Mouse (Mus musculus) embryonic facial prominence, embryonic 12.5 days (tissue): Measurements from ENCODE around the gene Rps3. TPM values are rescaled to one million over a fixed set of nuclear protein-coding genes. Genes with fewer than 3 reads are reported as not detected.
A peak's percentile ranks its signal among the peaks of the same experiment; 100 is the strongest.

ENCODE experiments used
- ATAC-seq: fragments of 200-750 bp; cut with Nextera tagmentation; 2 replicates; pipeline ENCODE4 v1.8.0; 2017; ENCODE audit not compliant: insufficient number of reproducible peaks, insufficient read depth, low FRiP score, low TSS enrichment
- H3K27ac ChIP-seq: fragments of 300-500 bp; sonication (generic); 2 replicates; pipeline ENCODE4 v1.5.1; 2016; ENCODE audit warnings: mild to moderate bottlenecking
- H3K27me3 ChIP-seq: fragments of 300-500 bp; sonication (generic); 2 replicates; pipeline ENCODE4 v1.6.1; 2016; ENCODE audit warnings: mild to moderate bottlenecking, moderate library complexity
- H3K36me3 ChIP-seq: fragments of 300-500 bp; sonication (generic); 2 replicates; pipeline ENCODE4 v1.6.1; 2016; ENCODE audit warnings: mild to moderate bottlenecking
- H3K4me1 ChIP-seq: fragments of 300-500 bp; sonication (generic); 2 replicates; pipeline ENCODE4 v1.6.1; 2016
- H3K4me2 ChIP-seq: fragments of 300-500 bp; sonication (generic); replicated peaks from 2 replicates; pipeline ENCODE4 v1.6.1; 2016; ENCODE audit warnings: mild to moderate bottlenecking, moderate library complexity
- H3K4me3 ChIP-seq: fragments of 300-500 bp; sonication (generic); 2 replicates; pipeline ENCODE4 v1.5.1; 2016; ENCODE audit warnings: mild to moderate bottlenecking
- H3K9ac ChIP-seq: fragments of 300-500 bp; sonication (generic); 2 replicates; pipeline ENCODE4 v1.6.1; 2016; ENCODE audit warnings: mild to moderate bottlenecking, moderate library complexity
- H3K9me3 ChIP-seq: fragments of 300-500 bp; sonication (generic); 2 replicates; pipeline ENCODE4 v1.6.1; 2016; ENCODE audit warnings: mild to moderate bottlenecking, moderate library complexity
- WGBS: fragments of 180-500 bp; shearing (Covaris S2); methylation state at CpG from one replicate; pipeline ENCODE4 v1.1.7; 2016; 5-methylcytosine and 5-hydroxymethylcytosine counted together
- polyA plus RNA-seq: library from polyadenylated mRNA; unstranded; fragments of >200 nt; fragmentation: Nextera tagmentation; extraction: Ambion mirVana; gene quantifications from 2 replicates; pipeline ENCODE4 v1.2.1, GENCODE M21; 2016

The Rps3 gene
- polyA plus RNA-seq, 1 experiment from 2014 or later = 695 TPM

- 70% methylated on average over 4 of the region's 4 CpGs for WGBS
Measured at GRCm38 (mm10) chr7:99454044-99454443, 29.5 kb downstream of the Rps3 start.

GRCm38 (mm10) chr7:99452859-99453258 lies 30.7 kb downstream of the Rps3 start:
- ATAC-seq = no peak
- WGBS = 83% methylated on average over 7 of the region's 7 CpGs
- Histone ChIP-seq H3K4me1 (0 out of 2 replicates have a peak, but pooled peaks cover 3% of the 10 kb centered on the region), H3K4me2 (no peak overlapping the region), H3K27ac (no peak overlapping the region), H3K4me3 (no peak overlapping the region), H3K9ac (no peak overlapping the region), H3K36me3 (no peaks in the 10 kb centered on the region), H3K9me3 (no peaks in the 10 kb centered on the region), H3K27me3 (no peaks in the 10 kb centered on the region; the same call in 1 of the 2 replicates)

More at GRCm38 (mm10) chr7:99454044-99454443, 29.5 kb downstream of the Rps3 start:
- Histone ChIP-seq H3K4me3 (no peak overlapping the region), H3K27me3 (no peaks in the 10 kb centered on the region; the same call in 1 of the 2 replicates), H3K27ac (no peak overlapping the region), H3K36me3 (no peaks in the 10 kb centered on the region), H3K9me3 (no peaks in the 10 kb centered on the region), H3K4me1 (no peaks in the 10 kb centered on the region), H3K9ac (no peak overlapping the region), H3K4me2 (no peak overlapping the region)
- no peak for ATAC-seq

- H3K27ac ChIP-seq = no peak overlapping the region
- WGBS = 3% methylated on average over 3 of the region's 3 CpGs
- no peak overlapping the region for H3K4me2 ChIP-seq
- no peaks in the 10 kb centered on the region for H3K9me3 ChIP-seq
- peaks cover 7% of the 10 kb centered on the region; the same call in 1 of the 2 replicates for H3K4me1 ChIP-seq
- H3K36me3 ChIP-seq = no peaks in the 10 kb centered on the region
- no peak for ATAC-seq
- no peak overlapping the region for H3K4me3 ChIP-seq
- H3K27me3 ChIP-seq = no peaks in the 10 kb centered on the region; the same call in 1 of the 2 replicates
- H3K9ac ChIP-seq = no peak overlapping the region
Measured at GRCm38 (mm10) chr7:99450703-99451102, 32.8 kb downstream of the Rps3 start.

- Histone ChIP-seq H3K9ac (no peak overlapping the region), H3K4me1 (peaks cover 11% of the 10 kb centered on the region; the same call in 1 of the 2 replicates), H3K4me3 (no peak overlapping the region), H3K4me2 (no peak overlapping the region), H3K27me3 (no peaks in the 10 kb centered on the region; the same call in 1 of the 2 replicates), H3K9me3 (no peaks in the 10 kb centered on the region), H3K27ac (no peak overlapping the region), H3K36me3 (no peaks in the 10 kb centered on the region)
- ATAC-seq = no peak
- WGBS = 56% methylated on average over 3 of the region's 3 CpGs
Measured at GRCm38 (mm10) chr7:99449751-99450150, 33.8 kb downstream of the Rps3 start.

GRCm38 (mm10) chr7:99449063-99449462 lies 34.5 kb downstream of the Rps3 start:
- ATAC-seq = no peak
- no peak overlapping the region for H3K27ac ChIP-seq
- no peaks in the 10 kb centered on the region for H3K9me3 ChIP-seq
- no peaks in the 10 kb centered on the region; the same call in 1 of the 2 replicates for H3K27me3 ChIP-seq
- WGBS = 70% methylated on average over 8 of the region's 8 CpGs
- H3K4me2 ChIP-seq = no peak overlapping the region
- no peaks in the 10 kb centered on the region for H3K36me3 ChIP-seq
- H3K4me3 ChIP-seq = no peak overlapping the region
- peaks cover 11% of the 10 kb centered on the region; the same call in 1 of the 2 replicates for H3K4me1 ChIP-seq
- H3K9ac ChIP-seq = no peak overlapping the region

GRCm38 (mm10) chr7:99448619-99449018 lies 34.9 kb downstream of the Rps3 start:
- H3K27me3 ChIP-seq = no peaks in the 10 kb centered on the region; the same call in 1 of the 2 replicates
- H3K27ac ChIP-seq = no peak overlapping the region
- H3K36me3 ChIP-seq = no peaks in the 10 kb centered on the region
- H3K9ac ChIP-seq = no peak overlapping the region
- ATAC-seq = no peak
- H3K4me2 ChIP-seq = no peak overlapping the region
- no peaks in the 10 kb centered on the region for H3K9me3 ChIP-seq
- peaks cover 11% of the 10 kb centered on the region; the same call in 1 of the 2 replicates for H3K4me1 ChIP-seq
- no peak overlapping the region for H3K4me3 ChIP-seq
- WGBS = 71% methylated on average over 5 of the region's 5 CpGs

GRCm38 (mm10) chr7:99447323-99447722 lies 36.2 kb downstream of the Rps3 start:
- Histone ChIP-seq H3K36me3 (no peaks in the 10 kb centered on the region), H3K9ac (no peak overlapping the region), H3K4me1 (peaks cover 16% of the 10 kb centered on the region; the same call in 1 of the 2 replicates), H3K4me3 (no peak overlapping the region), H3K27ac (no peak overlapping the region), H3K9me3 (no peaks in the 10 kb centered on the region), H3K27me3 (no peaks in the 10 kb centered on the region), H3K4me2 (no peak overlapping the region)
- WGBS = 58% methylated on average over 5 of the region's 5 CpGs
- no peak for ATAC-seq

GRCm38 (mm10) chr7:99445833-99446232 lies 37.7 kb downstream of the Rps3 start:
- no peak overlapping the region for H3K9ac ChIP-seq
- H3K27ac ChIP-seq = no peak overlapping the region

GRCm38 (mm10) chr7:99444012-99444411 lies 39.5 kb downstream of the Rps3 start:
- no peak for ATAC-seq
- Histone ChIP-seq H3K27me3 (0 out of 2 replicates have a peak, but pooled peaks cover 3% of the 10 kb centered on the region), H3K36me3 (no peaks in the 10 kb centered on the region), H3K4me2 (no peak overlapping the region), H3K9ac (no peak overlapping the region), H3K4me1 (peaks cover 30% of the 10 kb centered on the region), H3K4me3 (no peak overlapping the region), H3K27ac (no peak overlapping the region), H3K9me3 (no peaks in the 10 kb centered on the region)
- 68% methylated on average over 6 of the region's 6 CpGs for WGBS

More at GRCm38 (mm10) chr7:99445833-99446232, 37.7 kb downstream of the Rps3 start:
- Histone ChIP-seq H3K9me3 (no peaks in the 10 kb centered on the region), H3K4me2 (no peak overlapping the region), H3K36me3 (no peaks in the 10 kb centered on the region), H3K4me1 (peaks cover 30% of the 10 kb centered on the region), H3K27me3 (0 out of 2 replicates have a peak, but pooled peaks cover 3% of the 10 kb centered on the region), H3K4me3 (no peak overlapping the region)
- 77% methylated on average over 2 of the region's 2 CpGs for WGBS
- ATAC-seq = no peak

- Histone ChIP-seq H3K27me3 (0 out of 2 replicates have a peak, but pooled peaks cover 3% of the 10 kb centered on the region), H3K36me3 (no peaks in the 10 kb centered on the region), H3K4me3 (no peak overlapping the region), H3K9ac (no peak overlapping the region), H3K4me2 (no peak overlapping the region), H3K4me1 (peaks cover 27% of the 10 kb centered on the region), H3K27ac (0 out of 2 replicates have a peak overlapping the region, but pooled peaks have one; percentile 2), H3K9me3 (no peaks in the 10 kb centered on the region)
- ATAC-seq = no peak
- 52% methylated on average over 5 of the region's 5 CpGs for WGBS
Measured at GRCm38 (mm10) chr7:99443164-99443563, 40.4 kb downstream of the Rps3 start.

- H3K4me1 ChIP-seq = peaks cover 34% of the 10 kb centered on the region
Measured at GRCm38 (mm10) chr7:99441534-99442072, 41.9 kb downstream of the Rps3 start.

GRCm38 (mm10) chr7:99438881-99439280 lies 44.7 kb downstream of the Rps3 start:
- no peak for ATAC-seq
- no peaks in the 10 kb centered on the region for H3K36me3 ChIP-seq
- 73% methylated on average over 10 of the region's 10 CpGs for WGBS
- no peak overlapping the region for H3K27ac ChIP-seq
- H3K4me3 ChIP-seq = no peak overlapping the region
- H3K27me3 ChIP-seq = 0 out of 2 replicates have a peak, but pooled peaks cover 3% of the 10 kb centered on the region
- H3K4me1 ChIP-seq = peaks cover 38% of the 10 kb centered on the region
- no peak overlapping the region for H3K9ac ChIP-seq
- H3K9me3 ChIP-seq = no peaks in the 10 kb centered on the region
- no peak overlapping the region for H3K4me2 ChIP-seq

More at GRCm38 (mm10) chr7:99441534-99442072, 41.9 kb downstream of the Rps3 start:
- Histone ChIP-seq H3K4me3 (no peak overlapping the region), H3K36me3 (no peaks in the 10 kb centered on the region), H3K27ac (peak overlapping the region; percentile 65), H3K4me2 (no peak overlapping the region), H3K9ac (peak overlapping the region; percentile 31), H3K27me3 (0 out of 2 replicates have a peak, but pooled peaks cover 3% of the 10 kb centered on the region), H3K9me3 (no peaks in the 10 kb centered on the region)
- ATAC-seq = peak; percentile 41; the same call in 1 of the 2 replicates
- 19% methylated on average over 6 of the region's 6 CpGs for WGBS
